Mouse (Mus musculus): ENCODE results near the gene Oxct2b. TPM values are rescaled to one million over a fixed set of nuclear protein-coding genes. Genes with fewer than 3 reads are reported as not detected.

Oxct2b gene
- polyA plus RNA-seq, 1 experiment from 2014 or later = 0.18 TPM

GRCm38 (mm10) chr4:123137551-123137950 lies 21.5 kb downstream of the Oxct2b start:
- WGBS = 91% methylated on average over 3 of the region's 3 CpGs
- Histone ChIP-seq H3K27me3 (ENCODE audit: control insufficient read depth, insufficient read depth, low read length) (no peaks in the 10 kb centered on the region), H3K9me3 (ENCODE audit: control insufficient read depth, low read length) (no peaks in the 10 kb centered on the region), H3K4me2 (no peak overlapping the region), H3K27ac (ENCODE audit: low read depth, low read length) (no peak overlapping the region), H3K9ac (ENCODE audit: low read length) (no peak overlapping the region), H3K4me3 (ENCODE audit: low read depth, low read length) (no peak overlapping the region), H3K36me3 (ENCODE audit: control insufficient read depth, insufficient read depth, low read length) (peaks cover 5% of the 10 kb centered on the region), H3K4me1 (ENCODE audit: control insufficient read depth, insufficient read depth, low read length) (peaks cover 11% of the 10 kb centered on the region)
- DNase-seq (ENCODE audit: low spot score, missing footprints) (peak; percentile 62), ATAC-seq (ENCODE audit: low FRiP score) (no peak)

- peaks cover 11% of the 10 kb centered on the region for H3K4me1 ChIP-seq (ENCODE audit: control insufficient read depth, insufficient read depth, low read length)
- H3K9me3 ChIP-seq (ENCODE audit: control insufficient read depth, low read length) = no peaks in the 10 kb centered on the region
- H3K4me3 ChIP-seq (ENCODE audit: low read depth, low read length) = peak within 1 kb of the TSS; percentile 78
- peak within 1 kb of the TSS; percentile 76 for H3K9ac ChIP-seq (ENCODE audit: low read length)
- H3K27ac ChIP-seq (ENCODE audit: low read depth, low read length) = peak within 1 kb of the TSS; percentile 63
- no peaks in the 10 kb centered on the region for H3K27me3 ChIP-seq (ENCODE audit: control insufficient read depth, insufficient read depth, low read length)
- peak; percentile 97 for ATAC-seq (ENCODE audit: low FRiP score)
- H3K4me2 ChIP-seq = peak within 1 kb of the TSS; percentile 89
- 1% methylated on average over 34 of the region's 34 CpGs for WGBS
- peak; percentile 98 for DNase-seq (ENCODE audit: low spot score, missing footprints)
- H3K36me3 ChIP-seq (ENCODE audit: control insufficient read depth, insufficient read depth, low read length) = peaks cover 5% of the 10 kb centered on the region
Observed at GRCm38 (mm10) chr4:123139513-123140154, 23.6 kb downstream of the Oxct2b start, which contains the start of gene Ppie. Gene Ppie (minus strand): TSS chr4:123139951.

GRCm38 (mm10) chr4:123147446-123148150 lies 31.5 kb downstream of the Oxct2b start:
- no peak overlapping the region for H3K4me3 ChIP-seq (ENCODE audit: low read depth, low read length)
- no peak overlapping the region for H3K4me2 ChIP-seq
- no peaks in the 10 kb centered on the region for H3K36me3 ChIP-seq (ENCODE audit: control insufficient read depth, insufficient read depth, low read length)
- ATAC-seq (ENCODE audit: low FRiP score) (no peak), DNase-seq (ENCODE audit: low spot score, missing footprints) (no peak)
- no peaks in the 10 kb centered on the region for H3K9me3 ChIP-seq (ENCODE audit: control insufficient read depth, low read length)
- H3K27ac ChIP-seq (ENCODE audit: low read depth, low read length) = no peak overlapping the region
- no peak overlapping the region for H3K9ac ChIP-seq (ENCODE audit: low read length)
- WGBS = 81% methylated on average over 5 of the region's 5 CpGs
- no peaks in the 10 kb centered on the region; the same call in 1 of the 2 replicates for H3K27me3 ChIP-seq (ENCODE audit: control insufficient read depth, insufficient read depth, low read length)
- H3K4me1 ChIP-seq (ENCODE audit: control insufficient read depth, insufficient read depth, low read length) = no peaks in the 10 kb centered on the region

GRCm38 (mm10) chr4:123152003-123152402 lies 35.9 kb downstream of the Oxct2b start:
- no peak overlapping the region for H3K9ac ChIP-seq (ENCODE audit: low read length)

DNA sequence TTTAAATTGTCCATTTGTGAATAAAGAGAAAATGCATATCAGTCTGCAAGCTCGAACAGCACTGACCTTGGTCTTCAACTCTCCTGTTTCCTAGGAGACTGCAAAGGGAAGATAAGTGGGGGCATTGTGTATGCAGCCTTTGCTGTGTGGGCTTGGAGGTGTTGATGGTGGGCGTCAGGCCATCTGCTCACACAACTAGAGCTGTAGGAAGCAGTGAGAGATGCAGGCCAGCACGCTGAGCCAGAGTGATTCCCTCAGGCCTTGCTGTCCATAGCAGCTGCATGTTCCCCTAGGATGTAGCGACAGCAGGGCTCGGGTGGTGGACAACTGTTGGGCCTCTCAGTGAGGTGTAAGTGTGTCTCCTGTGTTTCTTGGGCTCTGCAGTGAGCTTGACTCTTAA lies 36.9 kb downstream of the Oxct2b start:
- ATAC-seq (ENCODE audit: low FRiP score) (no peak), DNase-seq (ENCODE audit: low spot score, missing footprints) (no peak)
- Histone ChIP-seq H3K9ac (ENCODE audit: low read length) (no peak overlapping the region), H3K4me2 (no peak overlapping the region), H3K36me3 (ENCODE audit: control insufficient read depth, insufficient read depth, low read length) (no peaks in the 10 kb centered on the region), H3K4me1 (ENCODE audit: control insufficient read depth, insufficient read depth, low read length) (no peaks in the 10 kb centered on the region), H3K27me3 (ENCODE audit: control insufficient read depth, insufficient read depth, low read length) (no peaks in the 10 kb centered on the region), H3K9me3 (ENCODE audit: control insufficient read depth, low read length) (no peaks in the 10 kb centered on the region), H3K27ac (ENCODE audit: low read depth, low read length) (no peak overlapping the region), H3K4me3 (ENCODE audit: low read depth, low read length) (no peak overlapping the region)
- 63% methylated on average over 5 of the region's 5 CpGs for WGBS

More at GRCm38 (mm10) chr4:123152003-123152402, 35.9 kb downstream of the Oxct2b start:
- Histone ChIP-seq H3K27ac (ENCODE audit: low read depth, low read length) (no peak overlapping the region), H3K27me3 (ENCODE audit: control insufficient read depth, insufficient read depth, low read length) (no peaks in the 10 kb centered on the region; the same call in 1 of the 2 replicates), H3K36me3 (ENCODE audit: control insufficient read depth, insufficient read depth, low read length) (no peaks in the 10 kb centered on the region), H3K9me3 (ENCODE audit: control insufficient read depth, low read length) (no peaks in the 10 kb centered on the region), H3K4me2 (no peak overlapping the region), H3K4me1 (ENCODE audit: control insufficient read depth, insufficient read depth, low read length) (no peaks in the 10 kb centered on the region), H3K4me3 (ENCODE audit: low read depth, low read length) (no peak overlapping the region)
- DNase-seq (ENCODE audit: low spot score, missing footprints) (no peak), ATAC-seq (ENCODE audit: low FRiP score) (no peak)
- 75% methylated on average over 4 of the region's 4 CpGs for WGBS

GRCm38 (mm10) chr4:123155004-123155403 lies 38.9 kb downstream of the Oxct2b start:
- Histone ChIP-seq H3K4me3 (ENCODE audit: low read depth, low read length) (no peak overlapping the region), H3K4me1 (ENCODE audit: control insufficient read depth, insufficient read depth, low read length) (no peaks in the 10 kb centered on the region), H3K9ac (ENCODE audit: low read length) (no peak overlapping the region), H3K27ac (ENCODE audit: low read depth, low read length) (no peak overlapping the region), H3K4me2 (no peak overlapping the region), H3K36me3 (ENCODE audit: control insufficient read depth, insufficient read depth, low read length) (no peaks in the 10 kb centered on the region), H3K9me3 (ENCODE audit: control insufficient read depth, low read length) (no peaks in the 10 kb centered on the region), H3K27me3 (ENCODE audit: control insufficient read depth, insufficient read depth, low read length) (no peaks in the 10 kb centered on the region)
- ATAC-seq (ENCODE audit: low FRiP score) (no peak), DNase-seq (ENCODE audit: low spot score, missing footprints) (peak; percentile 89)
- 29% methylated on average over 4 of the region's 4 CpGs for WGBS

DNA sequence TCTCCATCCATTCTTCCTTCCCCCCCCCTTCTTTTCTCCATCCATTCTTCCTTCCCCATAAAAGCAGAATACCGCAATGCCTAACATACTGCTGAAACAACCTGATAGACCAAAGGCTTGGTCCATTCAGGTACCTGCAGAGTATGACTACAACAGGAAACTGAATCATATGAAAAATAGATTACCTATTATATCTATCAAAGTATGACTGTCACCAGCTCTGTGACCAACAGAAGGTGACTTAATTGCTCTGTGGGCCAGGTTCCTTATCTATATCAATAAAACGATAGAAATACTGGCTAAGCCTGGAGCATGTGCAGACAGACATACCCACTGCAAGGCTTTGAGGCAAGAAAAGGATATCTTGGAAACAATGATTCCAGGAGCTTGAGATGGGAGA lies 39.4 kb downstream of the Oxct2b start:
- Histone ChIP-seq H3K4me2 (no peak overlapping the region), H3K27me3 (ENCODE audit: control insufficient read depth, insufficient read depth, low read length) (no peaks in the 10 kb centered on the region), H3K27ac (ENCODE audit: low read depth, low read length) (no peak overlapping the region), H3K36me3 (ENCODE audit: control insufficient read depth, insufficient read depth, low read length) (no peaks in the 10 kb centered on the region), H3K4me1 (ENCODE audit: control insufficient read depth, insufficient read depth, low read length) (no peaks in the 10 kb centered on the region), H3K9ac (ENCODE audit: low read length) (no peak overlapping the region), H3K4me3 (ENCODE audit: low read depth, low read length) (no peak overlapping the region), H3K9me3 (ENCODE audit: control insufficient read depth, low read length) (no peaks in the 10 kb centered on the region)
- ATAC-seq (ENCODE audit: low FRiP score) (no peak), DNase-seq (ENCODE audit: low spot score, missing footprints) (no peak)
- WGBS = 71% methylated on average over 2 of the region's 2 CpGs

GRCm38 (mm10) chr4:123155840-123156239 lies 39.8 kb downstream of the Oxct2b start:
- Histone ChIP-seq H3K9me3 (ENCODE audit: control insufficient read depth, low read length) (no peaks in the 10 kb centered on the region), H3K27me3 (ENCODE audit: control insufficient read depth, insufficient read depth, low read length) (no peaks in the 10 kb centered on the region), H3K4me3 (ENCODE audit: low read depth, low read length) (no peak overlapping the region), H3K36me3 (ENCODE audit: control insufficient read depth, insufficient read depth, low read length) (no peaks in the 10 kb centered on the region), H3K4me2 (no peak overlapping the region), H3K27ac (ENCODE audit: low read depth, low read length) (no peak overlapping the region), H3K9ac (ENCODE audit: low read length) (no peak overlapping the region), H3K4me1 (ENCODE audit: control insufficient read depth, insufficient read depth, low read length) (no peaks in the 10 kb centered on the region)
- no peak for ATAC-seq (ENCODE audit: low FRiP score)
- no peak for DNase-seq (ENCODE audit: low spot score, missing footprints)

DNA sequence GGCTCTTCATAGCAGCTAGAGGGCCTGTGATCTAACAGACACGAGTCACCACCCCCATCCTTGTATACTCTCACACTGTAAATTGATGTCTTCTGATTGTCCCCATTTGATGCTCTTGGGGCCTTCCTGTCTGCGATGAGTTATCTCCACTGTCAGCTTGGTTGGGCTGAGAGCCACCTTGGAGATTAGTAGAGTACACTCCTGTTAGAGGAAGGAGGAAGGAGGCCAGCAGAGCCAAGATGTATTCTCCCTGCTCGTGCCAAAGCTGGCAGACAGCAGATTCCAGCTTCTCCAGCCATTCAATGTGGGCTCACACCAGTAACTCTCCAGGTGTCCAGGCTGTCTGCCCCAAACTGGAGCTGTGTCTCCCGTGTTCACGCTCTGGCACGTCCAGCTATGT lies 44.5 kb downstream of the Oxct2b start:
- no peak for DNase-seq (ENCODE audit: low spot score, missing footprints)
- no peaks in the 10 kb centered on the region for H3K36me3 ChIP-seq (ENCODE audit: control insufficient read depth, insufficient read depth, low read length)

More for the DNA sequence above, 44.5 kb downstream of the Oxct2b start:
- H3K9ac ChIP-seq (ENCODE audit: low read length) = no peak overlapping the region
- WGBS = 79% methylated on average over 6 of the region's 6 CpGs
- no peak overlapping the region for H3K27ac ChIP-seq (ENCODE audit: low read depth, low read length)
- no peaks in the 10 kb centered on the region for H3K27me3 ChIP-seq (ENCODE audit: control insufficient read depth, insufficient read depth, low read length)
- H3K4me2 ChIP-seq = no peak overlapping the region
- no peak for ATAC-seq (ENCODE audit: low FRiP score)
- H3K9me3 ChIP-seq (ENCODE audit: control insufficient read depth, low read length) = no peaks in the 10 kb centered on the region
- H3K4me3 ChIP-seq (ENCODE audit: low read depth, low read length) = no peak overlapping the region
- H3K4me1 ChIP-seq (ENCODE audit: control insufficient read depth, insufficient read depth, low read length) = peaks cover 10% of the 10 kb centered on the region
